ENCODE assay signal across 8 mouse cellular contexts in genomic region chr7:44373460-44373859, GRCm38 (mm10). TPM values are rescaled to one million over a fixed set of nuclear protein-coding genes. Genes with fewer than 3 reads are reported as not detected.
DNase-seq lines count a peak whose midpoint lies in the region; ATAC-seq and TF ChIP-seq lines count a peak whose summit lies in the region.

No protein-coding gene starts in this region.

- no peak for DNase-seq in spleen, adult 2 months (ENCODE audit: low read depth in 1 of 2, low spot score in 2 of 2)
- no peak for DNase-seq in spleen, postnatal 10 days (ENCODE audit: low spot score in 2 of 2)
- no peak for DNase-seq in stomach, postnatal 0 days (ENCODE audit: low spot score)
- no peak for DNase-seq in embryo, embryonic 10.5 days (ENCODE audit: low spot score)
- no peak for DNase-seq in spleen, adult 12 weeks (ENCODE audit: low spot score)

- H3K27ac ChIP-seq in spleen, adult 2 months (ENCODE audit: insufficient read depth, low read length), result no peak overlapping the region
- no peak overlapping the region for H3K27ac ChIP-seq in liver, embryonic 12.5 days
- H3K27ac ChIP-seq in stomach, postnatal 0 days (replicated peaks), result no peak overlapping the region

- H3K4me3 ChIP-seq in erythroblast, embryonic 14.5 days (replicated peaks), result peak overlapping the region; percentile 54
- peak overlapping the region; percentile 43 for H3K4me3 ChIP-seq in spleen, adult 2 months (ENCODE audit: extremely low read depth, insufficient read depth, insufficient read length)
- H3K4me3 ChIP-seq in liver, embryonic 12.5 days, result peak overlapping the region; percentile 67
- peak overlapping the region; percentile 56 for H3K4me3 ChIP-seq in stomach, postnatal 0 days (ENCODE audit: low read depth, low read length)

- H3K4me1 ChIP-seq in erythroblast, embryonic 14.5 days (ENCODE audit: control insufficient read depth), result peaks cover 28% of the 10 kb centered on the region
- H3K4me1 ChIP-seq in spleen, adult 2 months (ENCODE audit: control insufficient read depth, insufficient read depth, insufficient read length), result no peaks in the 10 kb centered on the region; the same call in 1 of the 2 replicates
- H3K4me1 ChIP-seq in liver, embryonic 12.5 days, result peaks cover 27% of the 10 kb centered on the region
- H3K4me1 ChIP-seq in stomach, postnatal 0 days (replicated peaks; ENCODE audit: control insufficient read depth, insufficient read depth), result peaks cover 6% of the 10 kb centered on the region; the same call in 1 of the 2 replicates

- no peak for TF ChIP-seq EP300 in stomach, postnatal 0 days (optimal IDR thresholded peaks at IDR 0.05)

- WGBS in spleen, adult 2 months, result 11% methylated on average over 7 of the region's 7 CpGs
- WGBS in liver, embryonic 12.5 days (ENCODE audit: insufficient replicate concordance), result 10% methylated on average over 7 of the region's 7 CpGs
- 13% methylated on average over 7 of the region's 7 CpGs for WGBS in stomach, postnatal 0 days

- TF ChIP-seq POLR2A in spleen, adult 2 months (IDR thresholded peaks at IDR 0.05; ENCODE audit: low read depth, low read length), result no peak

- H3K4me2 ChIP-seq in liver, embryonic 12.5 days, result peak overlapping the region; percentile 86
- H3K4me2 ChIP-seq in stomach, postnatal 0 days (replicated peaks; ENCODE audit: low read depth), result peak overlapping the region; percentile 78

- no peak overlapping the region for H3K9ac ChIP-seq in liver, embryonic 12.5 days
- H3K9ac ChIP-seq in stomach, postnatal 0 days (ENCODE audit: low read length), result peak overlapping the region; percentile 24; the same call in 1 of the 2 replicates

- H3K27me3 ChIP-seq in erythroblast, embryonic 14.5 days (ENCODE audit: control insufficient read depth), result peaks cover 21% of the 10 kb centered on the region
- no peaks in the 10 kb centered on the region for H3K27me3 ChIP-seq in spleen, adult 2 months (ENCODE audit: control insufficient read depth, insufficient read depth, low read length)
- H3K27me3 ChIP-seq in liver, embryonic 12.5 days (replicated peaks), result peaks cover 18% of the 10 kb centered on the region
- H3K27me3 ChIP-seq in stomach, postnatal 0 days (ENCODE audit: control insufficient read depth, insufficient read depth, low read length), result no peaks in the 10 kb centered on the region

- no peaks in the 10 kb centered on the region for H3K9me3 ChIP-seq in erythroblast, embryonic 14.5 days (ENCODE audit: control insufficient read depth, low read length)
- no peaks in the 10 kb centered on the region for H3K9me3 ChIP-seq in liver, embryonic 12.5 days (replicated peaks)
- H3K9me3 ChIP-seq in stomach, postnatal 0 days (ENCODE audit: control insufficient read depth, low read length), result no peaks in the 10 kb centered on the region

- ATAC-seq in erythroblast, adult 5-6 weeks (replicated peaks; ENCODE audit: low FRiP score, poor library complexity, severe bottlenecking), result no peak
- ATAC-seq in liver, embryonic 12.5 days, result no peak
- ATAC-seq in stomach, postnatal 0 days (ENCODE audit: low FRiP score, low TSS enrichment), result peak; percentile 40; the same call in 1 of the 2 replicates

- no peak for TF ChIP-seq CTCF in spleen, adult 2 months (IDR thresholded peaks at IDR 0.05; ENCODE audit: extremely low read depth, insufficient read depth, insufficient read length, insufficient replicate concordance)
- TF ChIP-seq CTCF in stomach, postnatal 0 days (IDR thresholded peaks at IDR 0.05; ENCODE audit: low read depth), result no peak

- no peaks in the 10 kb centered on the region for H3K36me3 ChIP-seq in erythroblast, embryonic 14.5 days (ENCODE audit: control insufficient read depth)
- H3K36me3 ChIP-seq in spleen, adult 2 months (ENCODE audit: control insufficient read depth, insufficient read depth, low read length), result no peaks in the 10 kb centered on the region
- H3K36me3 ChIP-seq in liver, embryonic 12.5 days, result no peaks in the 10 kb centered on the region
- no peaks in the 10 kb centered on the region for H3K36me3 ChIP-seq in stomach, postnatal 0 days (ENCODE audit: control insufficient read depth, insufficient read depth, low read length)

RNA-seq across cellular contexts. Expression of gene Syt3, which starts 10.4 kb away (rescaled TPM):
- polyA plus RNA-seq in erythroblast, embryonic 14.5 days (2012), result not detected in 2 replicates
- total RNA-seq in erythroblast, adult 5-6 weeks (2015; ENCODE audit: low replicate concordance), result not detected in 2 replicates
- total RNA-seq in erythroblast, adult 5-6 weeks (2017; ENCODE audit: low replicate concordance), result not detected in 2 replicates
- polyA plus RNA-seq in spleen, adult 2 months (2012; rRNA removed), result 1.2 and 2.5 TPM in 2 replicates
- 0.05 and 0.11 TPM in 2 replicates for polyA plus RNA-seq in liver, embryonic 12.5 days (2016; fragmentation: Nextera tagmentation; extraction: Ambion mirVana)
- 1.2 and 1.4 TPM in 2 replicates for polyA plus RNA-seq in stomach, postnatal 0 days (2015; fragmentation: Nextera tagmentation; extraction: Ambion mirVana)

RNA-seq across cellular contexts. Expression of gene 1700008O03Rik, which starts 12.2 kb away (rescaled TPM):
- 0.04 and 0.06 TPM in 2 replicates for polyA plus RNA-seq in erythroblast, embryonic 14.5 days (2012)
- total RNA-seq in erythroblast, adult 5-6 weeks (2015; ENCODE audit: low replicate concordance), result not detected in 2 replicates
- not detected in 2 replicates for total RNA-seq in erythroblast, adult 5-6 weeks (2017; ENCODE audit: low replicate concordance)
- 0.40 and 0.68 TPM in 2 replicates for polyA plus RNA-seq in spleen, adult 2 months (2012; rRNA removed)
- 0.38 TPM in 1 of 2 replicates, not detected in the other for polyA plus RNA-seq in liver, embryonic 12.5 days (2016; fragmentation: Nextera tagmentation; extraction: Ambion mirVana)
- 0.68 and 0.75 TPM in 2 replicates for polyA plus RNA-seq in stomach, postnatal 0 days (2015; fragmentation: Nextera tagmentation; extraction: Ambion mirVana)

RNA-seq across cellular contexts. Expression of gene Lrrc4b, which starts 55.4 kb away (rescaled TPM):
- polyA plus RNA-seq in erythroblast, embryonic 14.5 days (2012), result not detected in 2 replicates
- not detected in 2 replicates for total RNA-seq in erythroblast, adult 5-6 weeks (2015; ENCODE audit: low replicate concordance)
- not detected in 2 replicates for total RNA-seq in erythroblast, adult 5-6 weeks (2017; ENCODE audit: low replicate concordance)
- 0.22 and 0.23 TPM in 2 replicates for polyA plus RNA-seq in spleen, adult 2 months (2012; rRNA removed)
- polyA plus RNA-seq in liver, embryonic 12.5 days (2016; fragmentation: Nextera tagmentation; extraction: Ambion mirVana), result 0.07 TPM in 1 of 2 replicates, not detected in the other
- polyA plus RNA-seq in stomach, postnatal 0 days (2015; fragmentation: Nextera tagmentation; extraction: Ambion mirVana), result 0.36 and 0.52 TPM in 2 replicates
